Mouse (Mus musculus): ENCODE measurements around the gene Slc39a13.

Gene Slc39a13

GRCm38 (mm10) chr2:91087453-91087852, 17.2 kb upstream of the Slc39a13 start:
- no peak for DNase-seq

GRCm38 (mm10) chr2:91086392-91087237, 16.4 kb upstream of the Slc39a13 start:
- no peak for DNase-seq

- no peak for DNase-seq
Observed at GRCm38 (mm10) chr2:91085494-91086391, 15.5 kb upstream of the Slc39a13 start.

- DNase-seq = no peak
Observed at GRCm38 (mm10) chr2:91084179-91084820, 14.1 kb upstream of the Slc39a13 start.

GRCm38 (mm10) chr2:91083366-91083940, 13.2 kb upstream of the Slc39a13 start:
- DNase-seq = no peak

GRCm38 (mm10) chr2:91082844-91083243, 12.6 kb upstream of the Slc39a13 start:
- DNase-seq = no peak

GRCm38 (mm10) chr2:91081775-91082695, 11.8 kb upstream of the Slc39a13 start, which contains the start of gene Spi1:
TSS of gene Spi1 (plus strand) at chr2:91082390.
- DNase-seq = no peak

GRCm38 (mm10) chr2:91080784-91081513, 10.7 kb upstream of the Slc39a13 start:
- no peak for DNase-seq

- DNase-seq = no peak
Observed at GRCm38 (mm10) chr2:91079026-91079384, 8.8 kb upstream of the Slc39a13 start.

GRCm38 (mm10) chr2:91078314-91079025, 8.3 kb upstream of the Slc39a13 start:
- DNase-seq = no peak

- no peak for DNase-seq
Observed at GRCm38 (mm10) chr2:91077957-91078313, 7.7 kb upstream of the Slc39a13 start.

- peak; percentile 58 for DNase-seq
Observed at GRCm38 (mm10) chr2:91072092-91072491, 1.9 kb upstream of the Slc39a13 start.

- DNase-seq = no peak
Observed at GRCm38 (mm10) chr2:91071059-91071458, 842 bp upstream of the Slc39a13 start.

- peak; percentile 40 for DNase-seq
Observed at GRCm38 (mm10) chr2:91069306-91070000, 764 bp downstream of the Slc39a13 start.

GRCm38 (mm10) chr2:91068872-91069165, 1.4 kb downstream of the Slc39a13 start:
- no peak for DNase-seq

- DNase-seq = peak; percentile 58
Observed at GRCm38 (mm10) chr2:91068162-91068871, 1.9 kb downstream of the Slc39a13 start.

GRCm38 (mm10) chr2:91066455-91066854, 3.8 kb downstream of the Slc39a13 start:
- no peak for DNase-seq

- peak; percentile 43 for DNase-seq
Observed at GRCm38 (mm10) chr2:91065544-91065943, 4.7 kb downstream of the Slc39a13 start.

GRCm38 (mm10) chr2:91064211-91064610, 6.0 kb downstream of the Slc39a13 start:
- no peak for DNase-seq

Data from kidney, adult 11 months (tissue).